Mouse (Mus musculus) E14TG2a.4 (cell line): ENCODE results near the gene Osbpl7.

Source experiments
- H3K27me3 ChIP-seq: 2 replicates; pipeline ENCODE4 v1.6.1; 2014; ENCODE audit warnings: low read length, control low read depth; ENCODE audit not compliant: insufficient read depth
- H3K36me3 ChIP-seq: 2 replicates; pipeline ENCODE4 v1.6.1; 2014; ENCODE audit warnings: low read length, control low read depth; ENCODE audit not compliant: insufficient read depth
- H3K4me1 ChIP-seq: replicated peaks from 2 replicates; pipeline ENCODE4 v1.6.1; 2014; ENCODE audit warnings: low read depth, low read length, control low read depth
- H3K4me3 ChIP-seq: replicated peaks from 2 replicates; pipeline ENCODE4 v1.5.1; 2014; ENCODE audit warnings: mild to moderate bottlenecking, low read length
- H3K9me3 ChIP-seq: 2 replicates; pipeline ENCODE4 v1.6.1; 2014; ENCODE audit warnings: low read length, control low read depth
- CTCF ChIP-seq: conservative IDR thresholded peaks from 2 replicates; pipeline ENCODE4 v1.5.1; 2014; ENCODE audit warnings: low read length
- NANOG ChIP-seq: IDR thresholded peaks from 2 replicates; pipeline ENCODE4 v1.6.1; 2014; ENCODE audit warnings: borderline replicate concordance, low read length, mixed read lengths
- POU5F1 ChIP-seq: IDR thresholded peaks from 2 replicates; pipeline ENCODE4 v1.6.1; 2014; ENCODE audit warnings: low read length, borderline replicate concordance

Osbpl7 gene

DNA sequence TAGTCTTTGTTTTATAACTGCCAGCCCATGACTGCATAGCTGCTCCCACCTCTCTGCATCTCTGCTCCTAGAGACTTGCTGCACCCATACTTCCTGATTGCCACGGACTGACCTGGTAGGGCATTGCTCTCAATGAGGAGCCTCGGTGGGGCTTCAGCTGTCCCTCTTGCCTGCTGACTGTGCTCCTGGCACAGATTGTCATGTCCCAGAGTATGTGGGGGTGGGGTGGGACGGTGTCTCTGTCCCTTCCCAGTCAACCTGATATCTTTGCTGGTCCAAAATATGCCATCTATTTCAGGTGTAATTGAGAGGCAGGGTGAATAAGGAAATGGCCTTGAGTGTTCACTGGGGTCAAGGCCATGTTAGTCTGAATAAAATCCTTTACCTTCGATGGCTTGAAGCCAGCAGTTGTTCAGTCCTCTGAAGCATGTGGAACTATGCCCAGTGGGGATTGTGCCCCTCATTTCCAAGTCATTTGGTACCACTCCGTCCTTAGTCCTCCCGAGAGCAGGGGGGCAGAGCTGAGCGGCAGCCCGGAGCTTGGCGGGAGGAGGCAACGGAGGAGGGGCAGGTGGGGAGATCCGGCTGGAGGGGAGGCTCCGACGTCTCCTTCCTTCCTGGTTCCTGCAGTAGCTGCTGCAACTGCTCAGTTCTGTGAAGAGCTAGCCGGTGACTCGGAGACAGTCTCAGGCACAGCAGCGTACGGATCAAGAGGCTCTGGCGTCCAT lies at the start of gene Osbpl7:
Osbpl7 (plus strand) TSS at position 413 of the 728 bp plus-strand sequence.
- Histone ChIP-seq H3K36me3 (peaks cover 61% of the 10 kb centered on the region), H3K27me3 (no peaks in the 10 kb centered on the region), H3K4me3 (peak within 1 kb of the TSS; percentile 82), H3K9me3 (no peaks in the 10 kb centered on the region), H3K4me1 (peaks cover 63% of the 10 kb centered on the region)
- TF ChIP-seq CTCF (no peak), POU5F1 (no peak), NANOG (no peak)

DNA sequence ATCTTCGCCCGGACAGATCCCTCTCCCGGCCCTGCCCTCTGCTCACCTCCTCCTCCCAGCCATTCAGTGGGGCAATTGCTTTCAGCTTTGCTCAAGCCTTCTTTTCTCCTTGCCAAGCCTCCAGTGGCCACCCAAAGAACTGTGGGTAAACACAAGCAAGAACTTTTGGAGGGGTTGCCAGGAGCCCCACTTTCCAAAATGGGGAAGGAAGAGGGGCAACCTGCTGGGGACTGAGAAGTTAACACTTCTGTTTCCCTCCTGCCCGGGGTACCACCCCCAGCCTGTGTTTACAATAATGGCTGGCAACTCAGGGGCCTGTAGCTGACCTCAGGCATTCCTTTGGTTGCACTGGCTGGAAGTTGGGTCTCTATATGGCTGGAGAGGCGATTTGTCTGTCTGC lies 47.3 kb upstream of the Osbpl7 start:
- Histone ChIP-seq H3K4me3 (peak overlapping the region; percentile 35; the same call in 1 of the 2 replicates), H3K9me3 (no peaks in the 10 kb centered on the region), H3K36me3 (no peaks in the 10 kb centered on the region), H3K27me3 (peaks cover 89% of the 10 kb centered on the region), H3K4me1 (peaks cover 31% of the 10 kb centered on the region)
- TF ChIP-seq NANOG (no peak), CTCF (no peak), POU5F1 (no peak)

DNA sequence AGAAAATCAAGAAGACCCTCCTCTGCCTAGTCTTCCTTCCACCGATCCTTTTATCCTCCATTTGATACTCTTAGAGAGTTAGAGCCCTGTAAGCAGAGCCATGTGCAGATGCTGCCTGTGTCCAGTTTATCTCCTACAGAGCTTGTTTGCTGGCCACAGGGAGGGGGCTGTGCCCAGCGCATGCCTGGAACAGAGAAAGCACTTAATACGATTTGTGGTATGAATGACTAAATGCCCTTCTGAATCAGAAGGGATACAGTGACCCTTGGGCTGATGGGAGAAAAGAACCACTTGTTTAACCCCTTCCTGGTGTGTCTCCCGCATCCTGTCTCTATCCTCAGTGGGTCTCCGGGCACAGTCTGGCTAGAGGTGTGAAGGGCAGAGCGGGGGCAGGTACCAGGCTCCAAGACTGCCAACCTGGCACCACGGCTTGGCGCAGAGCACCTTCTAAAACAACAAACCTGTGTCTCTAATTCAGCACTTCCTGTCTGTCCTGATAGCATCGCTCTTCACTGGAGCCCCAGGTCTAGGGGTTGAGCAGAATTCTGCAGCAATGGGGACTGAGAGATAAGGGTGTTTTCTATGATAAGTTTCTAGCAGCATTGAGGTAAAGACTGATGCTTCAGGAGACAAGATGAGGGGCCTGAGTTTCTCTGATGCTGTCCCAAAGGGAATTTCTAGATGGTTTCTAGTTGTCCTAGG lies 43.2 kb upstream of the Osbpl7 start:
- TF ChIP-seq NANOG (no peak), POU5F1 (no peak), CTCF (no peak)
- Histone ChIP-seq H3K36me3 (no peaks in the 10 kb centered on the region), H3K4me3 (no peak overlapping the region), H3K4me1 (peaks cover 17% of the 10 kb centered on the region), H3K9me3 (no peaks in the 10 kb centered on the region), H3K27me3 (peaks cover 93% of the 10 kb centered on the region)

DNA sequence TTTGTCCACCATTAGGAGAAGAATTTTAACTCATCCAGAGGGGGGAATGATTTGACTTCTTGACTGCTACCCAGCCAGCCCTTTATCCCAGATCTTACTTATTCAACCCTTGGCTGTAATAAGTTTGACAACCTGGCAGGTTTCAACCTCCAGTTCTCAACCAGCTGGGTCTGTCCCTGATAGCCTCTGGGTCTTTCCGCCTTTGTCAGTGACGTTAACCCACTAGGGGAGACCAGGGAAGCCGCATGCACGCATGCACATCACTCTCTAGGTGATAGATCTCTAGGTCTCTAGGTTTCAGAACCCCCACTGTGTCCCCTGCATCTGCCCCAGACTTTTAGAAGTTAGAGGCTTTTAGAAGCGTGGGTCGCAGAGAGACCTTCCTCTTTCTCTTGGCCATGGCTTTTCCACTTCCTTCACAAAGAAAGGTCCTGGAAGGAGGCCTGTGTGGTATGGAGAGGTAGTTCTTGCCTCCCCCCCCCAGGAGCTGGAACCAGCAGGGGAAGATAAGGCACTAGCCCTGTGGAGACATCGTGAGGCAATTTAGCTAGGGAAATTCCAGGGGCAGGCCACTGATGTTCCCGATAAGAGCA lies 41.1 kb upstream of the Osbpl7 start:
- H3K4me3 ChIP-seq = no peak overlapping the region
- no peaks in the 10 kb centered on the region for H3K36me3 ChIP-seq
- peaks cover 90% of the 10 kb centered on the region for H3K27me3 ChIP-seq
- H3K4me1 ChIP-seq = peaks cover 5% of the 10 kb centered on the region; the same call in 1 of the 2 replicates
- no peaks in the 10 kb centered on the region for H3K9me3 ChIP-seq
- TF ChIP-seq POU5F1 (no peak), CTCF (no peak), NANOG (no peak)

DNA sequence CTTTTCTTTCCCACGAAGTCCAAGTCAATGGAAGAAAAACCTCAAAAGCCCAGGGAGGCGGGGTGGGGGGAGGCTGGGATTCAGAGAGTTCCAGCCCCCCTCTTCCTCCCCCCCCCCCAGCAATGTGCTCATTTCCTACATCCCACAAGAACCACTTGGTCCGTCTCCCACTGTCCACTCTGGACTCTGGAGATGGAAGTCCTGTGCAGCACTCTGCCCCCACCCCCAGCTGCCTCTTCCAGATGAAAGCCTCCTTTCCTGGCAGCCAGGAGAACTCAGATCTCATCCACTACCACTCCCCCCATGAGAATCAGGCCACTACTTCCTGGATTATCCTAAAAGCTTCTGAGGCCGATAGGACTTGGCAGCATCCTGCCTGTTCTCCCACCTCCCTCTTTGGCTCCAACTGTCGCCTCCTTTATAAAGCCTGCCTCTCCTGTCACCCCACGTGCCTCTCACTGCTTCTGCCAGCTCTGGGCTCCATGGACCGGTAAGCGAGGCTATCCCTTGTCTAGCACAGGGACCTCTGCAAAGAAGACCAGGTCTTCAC lies 37.2 kb upstream of the Osbpl7 start, which contains the start of gene Sp6:
Sp6 (plus strand) TSS at position 274 of the 550 bp plus-strand sequence.
- no peaks in the 10 kb centered on the region for H3K36me3 ChIP-seq
- H3K27me3 ChIP-seq = peaks cover 95% of the 10 kb centered on the region
- no peaks in the 10 kb centered on the region for H3K9me3 ChIP-seq
- H3K4me1 ChIP-seq = peaks cover 11% of the 10 kb centered on the region
- TF ChIP-seq NANOG (no peak), CTCF (no peak), POU5F1 (no peak)
- H3K4me3 ChIP-seq = no peak within 1 kb of the TSS

DNA sequence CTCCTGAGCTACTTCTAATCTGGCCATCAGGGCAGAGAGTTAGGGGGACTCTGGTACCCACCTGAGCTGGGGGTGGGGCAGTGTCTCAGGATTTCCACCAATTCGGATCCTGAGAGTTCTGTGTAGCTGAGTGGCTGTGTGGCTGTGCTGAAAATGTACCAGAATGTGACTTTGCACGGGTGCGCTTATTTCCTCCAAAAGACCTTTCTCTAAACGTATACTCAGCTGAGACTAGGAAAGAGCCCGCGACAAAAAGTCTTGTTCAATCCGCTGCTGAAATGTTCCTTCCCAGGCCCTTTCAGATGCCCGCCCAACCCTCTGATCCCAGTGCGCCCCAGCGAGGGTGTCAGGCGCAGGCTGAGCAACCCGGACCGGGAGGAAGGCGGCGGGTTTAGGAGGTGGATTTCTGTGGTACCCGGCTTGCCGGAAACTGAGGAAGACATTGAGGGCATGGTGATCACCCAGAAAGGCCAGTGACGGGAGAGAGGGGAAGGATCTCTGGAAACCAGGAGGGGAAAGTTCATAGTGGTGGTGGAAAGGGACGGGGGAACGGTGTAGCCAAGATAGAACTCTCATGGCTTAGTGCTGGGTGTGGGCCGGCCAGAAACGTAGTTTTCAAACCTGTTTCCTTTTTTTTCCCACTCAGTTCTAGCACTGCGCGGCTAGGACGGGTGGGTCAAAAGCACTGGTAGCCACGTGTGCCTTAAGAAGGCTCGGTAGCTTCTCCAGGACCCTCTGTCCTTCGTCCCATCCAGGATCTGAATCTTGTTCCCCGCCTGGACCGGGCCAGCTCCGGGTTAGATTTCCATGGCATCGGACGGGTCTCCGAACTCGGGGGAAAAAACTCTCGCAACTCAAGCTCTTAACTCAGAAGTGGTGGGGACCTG lies 32.5 kb upstream of the Osbpl7 start:
- peak overlapping the region; percentile 82 for H3K4me3 ChIP-seq
- peaks cover 42% of the 10 kb centered on the region for H3K4me1 ChIP-seq
- no peak for TF ChIP-seq POU5F1
- no peak for TF ChIP-seq NANOG
- TF ChIP-seq CTCF = no peak
- no peaks in the 10 kb centered on the region for H3K9me3 ChIP-seq
- H3K27me3 ChIP-seq = peaks cover 88% of the 10 kb centered on the region
- no peaks in the 10 kb centered on the region for H3K36me3 ChIP-seq

DNA sequence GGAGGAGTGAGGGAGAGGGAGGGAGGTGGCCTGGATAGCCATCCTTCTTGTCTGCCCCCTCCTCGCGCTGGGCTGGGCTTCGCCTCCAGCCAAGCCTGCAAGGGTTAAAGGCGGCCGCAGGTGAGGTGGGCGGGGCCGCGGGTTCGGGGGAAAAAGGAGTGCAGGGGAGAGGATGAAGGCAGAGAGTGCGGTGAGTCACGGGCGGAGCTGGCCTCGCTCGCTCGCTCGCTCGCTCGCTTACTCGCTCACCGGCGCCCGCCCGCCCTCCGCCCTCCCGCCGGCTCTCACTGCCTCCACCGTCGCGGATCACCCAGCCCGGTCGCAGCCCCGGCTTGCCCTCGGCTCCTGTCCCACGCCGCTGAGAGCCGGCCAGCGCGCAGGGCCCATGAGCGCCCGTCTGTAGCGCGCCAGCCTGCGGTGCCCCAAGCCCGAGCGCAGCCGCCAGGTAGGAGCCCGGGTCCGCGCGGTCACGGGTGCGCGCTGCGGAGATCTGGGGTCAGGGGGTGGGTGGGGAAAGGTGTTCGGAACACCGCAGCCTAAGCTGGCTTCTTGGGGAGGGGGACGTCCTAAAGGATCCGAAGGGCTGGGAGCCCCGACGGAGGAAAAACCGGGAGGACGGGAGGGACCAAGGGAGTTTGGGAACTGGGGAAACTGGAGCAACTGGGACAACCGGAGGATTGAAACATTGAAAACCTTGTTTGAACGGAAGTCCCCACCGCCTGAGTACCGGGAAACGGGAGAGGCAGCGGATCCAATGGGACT lies 31.7 kb upstream of the Osbpl7 start:
- H3K36me3 ChIP-seq = peaks cover 3% of the 10 kb centered on the region; the same call in 1 of the 2 replicates
- peaks cover 90% of the 10 kb centered on the region for H3K27me3 ChIP-seq
- H3K4me1 ChIP-seq = peaks cover 48% of the 10 kb centered on the region
- no peaks in the 10 kb centered on the region for H3K9me3 ChIP-seq
- peak overlapping the region; percentile 82 for H3K4me3 ChIP-seq
- TF ChIP-seq CTCF (no peak), NANOG (no peak), POU5F1 (no peak)
